Mouse (Mus musculus): ENCODE measurements at regions not wholly inside any gene's neighbourhood (a gene's known extent, or its start where the extent isn't known, plus 50 kb on each side); places are given as distances from the start of the nearest gene placed in this dataset.

GRCm38 (mm10) chr12:107711675-107712074, 223.2 kb downstream of the 3110018I06Rik start:
- POLR2A ChIA-PET, result no interaction called here
- CTCF ChIA-PET, result no interaction called here

- ChIA-PET POLR2A (no interaction called here), CTCF (no interaction called here)
These were observed 224.8 kb downstream of the 3110018I06Rik start for GRCm38 (mm10) chr12:107713191-107713590.

- CTCF ChIA-PET, result no interaction called here
- POLR2A ChIA-PET, result no interaction called here
These were observed 226.4 kb downstream of the 3110018I06Rik start for GRCm38 (mm10) chr12:107714846-107715245.

GRCm38 (mm10) chr12:107715871-107716270, 227.4 kb downstream of the 3110018I06Rik start:
- CTCF ChIA-PET, result interaction anchor here in 1 of 4 experiments (1.4 kb wide), 1 partner anchor 15 kb away, joined by 3 read pairs; no protein-coding TSS in a partner anchor
- POLR2A ChIA-PET, result no interaction called here

GRCm38 (mm10) chr12:107720941-107721340, 232.5 kb downstream of the 3110018I06Rik start:
- ChIA-PET POLR2A (interaction anchor here in 1 of 4 experiments (0.6 kb wide), 1 partner anchor 290 kb away, joined by 4 read pairs; no protein-coding TSS in a partner anchor), CTCF (no interaction called here)

GRCm38 (mm10) chr12:107723062-107723859, 234.8 kb downstream of the 3110018I06Rik start:
- POLR2A ChIA-PET, result no interaction called here
- CTCF ChIA-PET, result interaction anchor here in 1 of 4 experiments (0.6 kb wide), 1 partner anchor 247 kb away, joined by 3 read pairs; no protein-coding TSS in a partner anchor

- ChIA-PET CTCF (interaction anchor here in 2 of 4 experiments (0.6 kb wide), 2 partner anchors 246 to 275 kb away, joined by 3 read pairs; no protein-coding TSS in a partner anchor), POLR2A (no interaction called here)
These were observed 235.5 kb downstream of the 3110018I06Rik start for GRCm38 (mm10) chr12:107723860-107724320.

GRCm38 (mm10) chr12:107724467-107724866, 236.0 kb downstream of the 3110018I06Rik start:
- POLR2A ChIA-PET, result no interaction called here

GRCm38 (mm10) chr12:107728865-107729264, 240.4 kb downstream of the 3110018I06Rik start:
- POLR2A ChIA-PET, result no interaction called here

More at GRCm38 (mm10) chr12:107724467-107724866, 236.0 kb downstream of the 3110018I06Rik start:
- CTCF ChIA-PET, result interaction anchor here in 1 of 4 experiments (0.6 kb wide), 1 partner anchor 275 kb away, joined by 3 read pairs; no protein-coding TSS in a partner anchor

GRCm38 (mm10) chr12:107729301-107729700, 240.9 kb downstream of the 3110018I06Rik start:
- ChIA-PET CTCF (no interaction called here), POLR2A (no interaction called here)

More at GRCm38 (mm10) chr12:107728865-107729264, 240.4 kb downstream of the 3110018I06Rik start:
- CTCF ChIA-PET, result no interaction called here

- CTCF ChIA-PET, result interaction anchor here in 1 of 4 experiments (0.5 to 1.1 kb wide), 2 partner anchors 15 to 646 kb away, joined by 3 read pairs; no protein-coding TSS in a partner anchor
- POLR2A ChIA-PET, result interaction anchor here in 1 of 4 experiments (0.5 kb wide), 1 partner anchor 1722 kb away, joined by 6 read pairs; no protein-coding TSS in a partner anchor
These were observed 242.5 kb downstream of the 3110018I06Rik start for GRCm38 (mm10) chr12:107730940-107731339.

- ChIA-PET CTCF (interaction anchor here in 1 of 4 experiments (0.6 kb wide), 1 partner anchor 1610 kb away, joined by 4 read pairs; no protein-coding TSS in a partner anchor), POLR2A (no interaction called here)
These were observed 246.1 kb downstream of the 3110018I06Rik start for GRCm38 (mm10) chr12:107734536-107734935.

GRCm38 (mm10) chr12:107742641-107743040, 254.2 kb downstream of the 3110018I06Rik start:
- ChIA-PET POLR2A (interaction anchor here in 2 of 4 experiments (0.9 to 1.1 kb wide), 2 partner anchors 9 to 33 kb away, joined by 3 read pairs; no protein-coding TSS in a partner anchor), CTCF (no interaction called here)

- POLR2A ChIA-PET, result no interaction called here
- CTCF ChIA-PET, result no interaction called here
These were observed 256.4 kb downstream of the 3110018I06Rik start for GRCm38 (mm10) chr12:107744822-107745221.

- ChIA-PET CTCF (interaction anchor here in 2 of 4 experiments (0.6 to 0.7 kb wide), 4 partner anchors 20 to 223 kb away, joined by 3 read pairs; no protein-coding TSS in a partner anchor), POLR2A (interaction anchor here in 1 of 4 experiments (0.8 kb wide), 1 partner anchor 73 kb away, joined by 4 read pairs; no protein-coding TSS in a partner anchor)
These were observed 254.7 kb downstream of the Bcl11b start for GRCm38 (mm10) chr12:107748481-107749380.

GRCm38 (mm10) chr12:107749381-107750085, 253.9 kb downstream of the Bcl11b start:
- ChIA-PET POLR2A (no interaction called here), CTCF (no interaction called here)

- ChIA-PET POLR2A (no interaction called here), CTCF (no interaction called here)
These were observed 253.0 kb downstream of the Bcl11b start for GRCm38 (mm10) chr12:107750285-107750927.

GRCm38 (mm10) chr12:107752126-107752525, 251.3 kb downstream of the Bcl11b start:
- CTCF ChIA-PET, result interaction anchor here in 1 of 4 experiments (0.7 kb wide), 1 partner anchor 29 kb away, joined by 3 read pairs; no protein-coding TSS in a partner anchor
- POLR2A ChIA-PET, result interaction anchor here in 2 of 4 experiments (0.6 to 0.8 kb wide), 2 partner anchors 9 to 33 kb away, joined by 3 to 4 read pairs; no protein-coding TSS in a partner anchor

Data from embryonic stem cell, embryonic (primary cell).